Mouse (Mus musculus) stomach, embryonic 15.5 days (tissue): ENCODE data around the gene Dlx3. TPM values are rescaled to one million over a fixed set of nuclear protein-coding genes. Genes with fewer than 3 reads are reported as not detected.
A peak's percentile ranks its signal among the peaks of the same experiment; 100 is the strongest.

ENCODE experiments used
- ATAC-seq: fragments of 200-750 bp; cut with Nextera tagmentation; 2 replicates; pipeline ENCODE4 v1.8.0; 2017; ENCODE audit warnings: low read depth, moderate number of reproducible peaks, moderate TSS enrichment; ENCODE audit not compliant: insufficient read depth, low FRiP score
- H3K27ac ChIP-seq: fragments of 300-500 bp; sonication (generic); 2 replicates; pipeline ENCODE4 v1.5.1; 2015; ENCODE audit warnings: mild to moderate bottlenecking, inconsistent platforms
- H3K27me3 ChIP-seq: fragments of 300-500 bp; sonication (generic); replicated peaks from 2 replicates; pipeline ENCODE4 v1.6.1; 2015; ENCODE audit warnings: inconsistent platforms
- H3K36me3 ChIP-seq: fragments of 300-500 bp; sonication (generic); 2 replicates; pipeline ENCODE4 v1.6.1; 2015; ENCODE audit warnings: inconsistent platforms
- H3K4me1 ChIP-seq: fragments of 300-500 bp; sonication (generic); 2 replicates; pipeline ENCODE4 v1.6.1; 2015; ENCODE audit warnings: inconsistent platforms
- H3K4me2 ChIP-seq: fragments of 300-500 bp; sonication (generic); 2 replicates; pipeline ENCODE4 v1.6.1; 2015; ENCODE audit warnings: mild to moderate bottlenecking, inconsistent platforms
- H3K4me3 ChIP-seq: fragments of 300-500 bp; sonication (generic); replicated peaks from 2 replicates; pipeline ENCODE4 v1.5.1; 2015; ENCODE audit warnings: inconsistent platforms
- H3K9ac ChIP-seq: fragments of 300-500 bp; sonication (generic); 2 replicates; pipeline ENCODE4 v1.6.1; 2015; ENCODE audit warnings: inconsistent platforms
- H3K9me3 ChIP-seq: fragments of 300-500 bp; sonication (generic); 2 replicates; pipeline ENCODE4 v1.6.1; 2016; ENCODE audit warnings: inconsistent platforms
- WGBS: fragments of 180-500 bp; shearing (Covaris S2); methylation state at CpG from one replicate; pipeline ENCODE4 v1.1.7; 2015; 5-methylcytosine and 5-hydroxymethylcytosine counted together
- polyA plus RNA-seq: library from polyadenylated mRNA; unstranded; fragments of >200 nt; fragmentation: Nextera tagmentation; extraction: Ambion mirVana; gene quantifications from 2 replicates; pipeline ENCODE4 v1.2.1, GENCODE M21; 2015

Dlx3 gene
- polyA plus RNA-seq, 1 experiment from 2014 or later: 2.0 TPM

DNA sequence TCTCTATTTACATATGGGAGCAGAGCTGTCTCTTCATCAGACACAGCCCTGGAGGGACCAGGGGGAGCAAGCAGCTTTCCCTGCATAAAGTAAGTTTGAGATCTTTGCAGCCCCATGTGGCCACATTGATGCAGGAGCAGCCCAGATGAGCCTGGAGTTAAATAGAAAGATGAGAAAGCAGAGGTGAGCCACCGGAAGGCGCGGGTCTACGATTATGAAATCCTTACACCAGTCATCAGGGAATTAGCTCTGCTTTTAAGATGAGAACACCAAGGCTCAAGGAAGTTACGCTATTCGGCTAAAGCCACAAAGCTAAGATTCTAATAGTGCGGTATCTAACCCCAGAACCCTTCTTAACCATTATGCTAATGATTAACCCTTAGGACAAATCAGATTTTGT, 42.0 kb upstream of the Dlx3 start:
- peak overlapping the region; percentile 31; the same call in 1 of the 2 replicates for H3K27ac ChIP-seq
- no peak overlapping the region for H3K4me3 ChIP-seq
- H3K4me2 ChIP-seq: peak overlapping the region; percentile 33
- H3K9me3 ChIP-seq: no peaks in the 10 kb centered on the region
- peaks cover 12% of the 10 kb centered on the region; the same call in 1 of the 2 replicates for H3K27me3 ChIP-seq
- no peak for ATAC-seq
- H3K4me1 ChIP-seq: peaks cover 50% of the 10 kb centered on the region
- 42% methylated on average over 7 of the region's 7 CpGs for WGBS
- H3K36me3 ChIP-seq: no peaks in the 10 kb centered on the region
- H3K9ac ChIP-seq: no peak overlapping the region

- Histone ChIP-seq H3K27me3 (peaks cover 12% of the 10 kb centered on the region; the same call in 1 of the 2 replicates), H3K36me3 (no peaks in the 10 kb centered on the region), H3K9ac (no peak overlapping the region), H3K4me1 (peaks cover 38% of the 10 kb centered on the region), H3K9me3 (no peaks in the 10 kb centered on the region), H3K4me3 (no peak overlapping the region), H3K27ac (no peak overlapping the region), H3K4me2 (no peak overlapping the region)
- no peak for ATAC-seq
- 69% methylated on average over 6 of the region's 6 CpGs for WGBS
Measured at GRCm38 (mm10) chr11:95079256-95079875, 40.6 kb upstream of the Dlx3 start.

DNA sequence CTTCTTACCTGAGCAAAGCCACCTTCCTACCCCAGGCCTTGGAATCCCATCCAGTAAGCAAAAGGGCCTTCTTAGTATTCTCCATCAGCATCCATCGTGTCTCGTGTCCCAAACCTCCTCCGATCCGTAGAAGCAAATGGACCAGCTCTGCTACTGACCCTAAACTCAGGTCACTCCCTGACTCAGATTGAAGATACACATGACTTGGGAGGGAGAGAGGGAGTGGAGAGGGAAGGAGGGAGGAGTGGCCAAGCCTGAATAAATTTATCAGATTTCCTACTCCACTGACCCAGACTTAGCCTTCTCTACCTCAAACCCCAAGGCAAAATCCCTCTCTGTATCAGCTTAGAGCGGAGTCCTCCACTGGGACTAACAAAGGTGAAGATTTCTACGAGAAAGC, 39.1 kb upstream of the Dlx3 start:
- H3K9ac ChIP-seq: no peak overlapping the region
- H3K4me2 ChIP-seq: no peak overlapping the region
- H3K4me3 ChIP-seq: no peak overlapping the region
- WGBS: 61% methylated on average over 6 of the region's 6 CpGs
- ATAC-seq: no peak
- peaks cover 27% of the 10 kb centered on the region for H3K4me1 ChIP-seq
- H3K27ac ChIP-seq: no peak overlapping the region
- H3K27me3 ChIP-seq: peaks cover 12% of the 10 kb centered on the region; the same call in 1 of the 2 replicates
- no peaks in the 10 kb centered on the region for H3K9me3 ChIP-seq
- no peaks in the 10 kb centered on the region for H3K36me3 ChIP-seq

DNA sequence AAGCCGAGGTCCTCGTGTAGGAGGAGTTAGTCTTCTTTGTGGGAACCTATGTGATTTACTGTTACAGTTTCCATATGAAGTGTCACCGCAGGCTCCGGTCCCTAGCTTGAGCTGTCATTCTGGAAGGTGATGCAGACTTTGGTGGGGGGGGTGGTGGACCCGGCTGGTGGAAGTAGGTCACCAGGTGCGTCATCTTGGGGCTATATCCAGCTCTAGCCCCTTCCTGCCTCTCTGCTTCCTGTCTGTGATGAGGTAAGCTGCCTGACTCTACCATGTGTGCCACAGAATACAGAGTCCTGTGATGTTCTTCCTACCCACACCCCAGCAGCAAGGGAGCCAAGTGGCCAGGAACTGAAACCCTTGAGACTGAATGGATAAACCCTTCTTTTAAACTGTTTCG, 37.0 kb upstream of the Dlx3 start:
- ATAC-seq: no peak
- Histone ChIP-seq H3K4me3 (no peak overlapping the region), H3K4me2 (no peak overlapping the region), H3K9me3 (no peaks in the 10 kb centered on the region), H3K4me1 (peaks cover 37% of the 10 kb centered on the region), H3K27me3 (peaks cover 6% of the 10 kb centered on the region; the same call in 1 of the 2 replicates), H3K9ac (no peak overlapping the region), H3K36me3 (no peaks in the 10 kb centered on the region), H3K27ac (no peak overlapping the region)
- 94% methylated on average over 7 of the region's 7 CpGs for WGBS

DNA sequence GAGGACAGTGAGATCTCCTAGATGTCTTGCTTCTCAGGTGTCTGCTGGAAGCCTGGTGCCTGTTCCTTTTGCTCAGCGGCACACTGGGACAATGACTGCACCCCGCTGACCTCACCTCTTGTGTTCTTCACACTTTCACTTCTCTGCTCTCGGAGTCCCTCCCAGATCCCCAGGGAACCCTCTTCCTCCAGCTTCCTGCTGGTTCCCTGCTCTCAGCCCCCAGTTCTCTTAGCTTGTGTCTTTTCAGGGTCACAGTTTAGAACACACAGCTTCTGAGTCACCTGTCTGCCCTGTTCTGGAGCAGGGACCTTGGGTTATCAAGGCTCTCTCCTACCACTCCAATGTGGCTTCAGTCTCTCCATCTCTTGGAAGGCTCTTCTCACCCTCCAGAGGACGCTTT, 35.7 kb upstream of the Dlx3 start:
- H3K4me1 ChIP-seq: peaks cover 31% of the 10 kb centered on the region
- no peaks in the 10 kb centered on the region for H3K27me3 ChIP-seq
- 42% methylated on average over 4 of the region's 4 CpGs for WGBS

GRCm38 (mm10) chr11:95084811-95085382, 35.0 kb upstream of the Dlx3 start:
- H3K4me3 ChIP-seq: no peak overlapping the region
- no peak overlapping the region for H3K9ac ChIP-seq
- H3K4me1 ChIP-seq: peaks cover 25% of the 10 kb centered on the region
- H3K36me3 ChIP-seq: no peaks in the 10 kb centered on the region
- H3K27me3 ChIP-seq: no peaks in the 10 kb centered on the region
- no peak overlapping the region for H3K27ac ChIP-seq
- H3K9me3 ChIP-seq: no peaks in the 10 kb centered on the region
- 44% methylated on average over 5 of the region's 5 CpGs for WGBS
- no peak for ATAC-seq
- H3K4me2 ChIP-seq: no peak overlapping the region

More for the DNA sequence above, 35.7 kb upstream of the Dlx3 start:
- Histone ChIP-seq H3K9ac (no peak overlapping the region), H3K9me3 (no peaks in the 10 kb centered on the region), H3K4me2 (no peak overlapping the region), H3K4me3 (no peak overlapping the region), H3K36me3 (no peaks in the 10 kb centered on the region), H3K27ac (no peak overlapping the region)
- no peak for ATAC-seq

DNA sequence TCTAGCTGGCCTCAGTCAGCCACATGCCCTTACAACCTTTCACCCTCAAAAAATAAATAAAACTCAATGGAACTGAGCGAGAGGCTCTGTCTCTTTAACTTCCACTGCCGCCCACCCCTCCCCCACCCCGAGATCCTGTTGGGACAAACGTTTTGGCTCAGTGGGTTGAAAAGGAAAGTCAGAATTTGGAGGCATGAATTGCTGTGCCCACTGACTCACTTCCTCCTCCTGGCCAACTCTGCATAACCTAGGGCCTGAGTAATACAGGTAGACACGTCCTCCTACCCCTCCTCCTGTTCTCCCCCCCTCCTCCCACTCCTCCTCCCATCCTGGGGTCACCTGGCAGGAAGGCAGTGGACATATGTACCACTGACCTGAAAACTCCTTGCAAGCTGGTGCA, 34.2 kb upstream of the Dlx3 start:
- peaks cover 18% of the 10 kb centered on the region for H3K4me1 ChIP-seq
- H3K27me3 ChIP-seq: no peaks in the 10 kb centered on the region
- no peaks in the 10 kb centered on the region for H3K9me3 ChIP-seq
- H3K36me3 ChIP-seq: no peaks in the 10 kb centered on the region
- no peak overlapping the region for H3K27ac ChIP-seq
- 13% methylated on average over 5 of the region's 5 CpGs for WGBS
- H3K9ac ChIP-seq: no peak overlapping the region
- ATAC-seq: no peak
- H3K4me2 ChIP-seq: no peak overlapping the region
- H3K4me3 ChIP-seq: no peak overlapping the region

- 50% methylated on average over 5 of the region's 5 CpGs for WGBS
- H3K27me3 ChIP-seq: no peaks in the 10 kb centered on the region
- no peak for ATAC-seq
- H3K4me2 ChIP-seq: no peak overlapping the region
- H3K4me1 ChIP-seq: peaks cover 17% of the 10 kb centered on the region; the same call in 1 of the 2 replicates
- H3K9me3 ChIP-seq: no peaks in the 10 kb centered on the region
- H3K27ac ChIP-seq: no peak overlapping the region
- H3K36me3 ChIP-seq: no peaks in the 10 kb centered on the region
- H3K4me3 ChIP-seq: no peak overlapping the region
- no peak overlapping the region for H3K9ac ChIP-seq
Measured at GRCm38 (mm10) chr11:95086229-95086628, 33.7 kb upstream of the Dlx3 start.

- H3K27ac ChIP-seq: peak overlapping the region; percentile 60
- no peak overlapping the region for H3K4me3 ChIP-seq
- peaks cover 17% of the 10 kb centered on the region; the same call in 1 of the 2 replicates for H3K4me1 ChIP-seq
- H3K27me3 ChIP-seq: no peaks in the 10 kb centered on the region
- ATAC-seq: no peak
- H3K9me3 ChIP-seq: no peaks in the 10 kb centered on the region
- WGBS: 50% methylated on average over 17 of the region's 17 CpGs
- H3K36me3 ChIP-seq: no peaks in the 10 kb centered on the region
- no peak overlapping the region for H3K9ac ChIP-seq
- no peak overlapping the region for H3K4me2 ChIP-seq
Measured at GRCm38 (mm10) chr11:95087301-95088228, 32.4 kb upstream of the Dlx3 start.

- ATAC-seq: no peak
- Histone ChIP-seq H3K9ac (no peak overlapping the region), H3K27me3 (no peaks in the 10 kb centered on the region), H3K4me3 (no peak overlapping the region), H3K4me2 (no peak overlapping the region), H3K36me3 (no peaks in the 10 kb centered on the region), H3K27ac (peak overlapping the region; percentile 78), H3K4me1 (peaks cover 17% of the 10 kb centered on the region; the same call in 1 of the 2 replicates), H3K9me3 (no peaks in the 10 kb centered on the region)
- 58% methylated on average over 7 of the region's 7 CpGs for WGBS
Measured at GRCm38 (mm10) chr11:95088286-95088685, 31.6 kb upstream of the Dlx3 start.

- Histone ChIP-seq H3K9ac (no peak overlapping the region), H3K9me3 (no peaks in the 10 kb centered on the region), H3K4me1 (peaks cover 17% of the 10 kb centered on the region; the same call in 1 of the 2 replicates), H3K4me2 (no peak overlapping the region), H3K4me3 (no peak overlapping the region), H3K36me3 (no peaks in the 10 kb centered on the region), H3K27ac (peak overlapping the region; percentile 78; the same call in 1 of the 2 replicates), H3K27me3 (no peaks in the 10 kb centered on the region)
- 61% methylated on average over 16 of the region's 16 CpGs for WGBS
- ATAC-seq: no peak
Measured at GRCm38 (mm10) chr11:95088857-95089779, 30.8 kb upstream of the Dlx3 start.
